Mouse (Mus musculus) hindbrain, embryonic 15.5 days (tissue): ENCODE data around the gene Pi4kb. TPM values are rescaled to one million over a fixed set of nuclear protein-coding genes. Genes with fewer than 3 reads are reported as not detected.

Experiments
- ATAC-seq: fragments of 200-750 bp; cut with Nextera tagmentation; 2 replicates; pipeline ENCODE4 v1.8.0; 2017; ENCODE audit warnings: low read depth, moderate number of reproducible peaks, moderate TSS enrichment; ENCODE audit not compliant: low FRiP score
- H3K27ac ChIP-seq: fragments of 300-500 bp; sonication (generic); replicated peaks from 2 replicates; pipeline ENCODE4 v1.5.1; 2015; ENCODE audit warnings: mild to moderate bottlenecking, inconsistent platforms
- H3K27me3 ChIP-seq: fragments of 300-500 bp; sonication (generic); 2 replicates; pipeline ENCODE4 v1.6.1; 2015; ENCODE audit warnings: control low read depth, inconsistent platforms
- H3K36me3 ChIP-seq: fragments of 300-500 bp; sonication (generic); 2 replicates; pipeline ENCODE4 v1.6.1; 2015; ENCODE audit warnings: control low read depth, inconsistent platforms
- H3K4me1 ChIP-seq: fragments of 300-500 bp; sonication (generic); replicated peaks from 2 replicates; pipeline ENCODE4 v1.6.1; 2015; ENCODE audit warnings: control low read depth, inconsistent platforms
- H3K4me2 ChIP-seq: fragments of 300-500 bp; sonication (generic); 2 replicates; pipeline ENCODE4 v1.6.1; 2015; ENCODE audit warnings: moderate library complexity, mild to moderate bottlenecking, inconsistent platforms
- H3K4me3 ChIP-seq: fragments of 300-500 bp; sonication (generic); 2 replicates; pipeline ENCODE4 v1.5.1; 2015; ENCODE audit warnings: mild to moderate bottlenecking, inconsistent platforms
- H3K9ac ChIP-seq: fragments of 300-500 bp; sonication (generic); 2 replicates; pipeline ENCODE4 v1.6.1; 2015; ENCODE audit warnings: inconsistent platforms
- H3K9me3 ChIP-seq: fragments of 300-500 bp; sonication (generic); 2 replicates; pipeline ENCODE4 v1.6.1; 2016; ENCODE audit warnings: control low read depth, inconsistent platforms
- WGBS: fragments of 180-500 bp; shearing (Covaris S2); methylation state at CpG from one replicate; pipeline ENCODE4 v1.1.7; 2015; 5-methylcytosine and 5-hydroxymethylcytosine counted together
- polyA plus RNA-seq: library from polyadenylated mRNA; unstranded; fragments of >200 nt; fragmentation: Nextera tagmentation; extraction: Ambion mirVana; gene quantifications from 2 replicates; pipeline ENCODE4 v1.2.1, GENCODE M21; 2015

Gene Pi4kb
- polyA plus RNA-seq, 1 experiment from 2014 or later: 27.3 TPM

DNA sequence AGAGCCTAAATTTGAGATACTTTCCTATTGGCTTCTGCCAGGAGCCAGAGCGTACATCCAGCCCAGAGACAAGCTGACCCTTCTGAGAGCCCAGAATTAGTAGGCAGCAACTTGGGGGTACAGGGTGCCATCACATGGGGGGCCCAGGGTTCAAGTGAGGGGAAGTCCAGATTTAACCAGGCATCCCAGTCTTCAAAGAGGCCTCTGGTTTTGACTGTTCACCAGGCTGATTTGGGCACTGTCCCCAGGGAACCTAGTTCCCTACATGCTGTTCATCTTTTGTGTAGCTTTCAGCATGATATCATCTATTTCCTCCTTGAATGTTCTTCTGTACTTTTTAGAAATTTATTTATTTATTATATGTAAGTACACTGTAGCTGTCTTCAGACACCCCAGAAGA lies 9.5 kb upstream of the Pi4kb start:
- WGBS: 97% methylated on average over 1 of the region's 1 CpGs
- Histone ChIP-seq H3K36me3 (no peaks in the 10 kb centered on the region), H3K4me2 (no peak overlapping the region), H3K4me3 (no peak overlapping the region), H3K27ac (no peak overlapping the region), H3K9me3 (no peaks in the 10 kb centered on the region), H3K4me1 (no peaks in the 10 kb centered on the region), H3K27me3 (no peaks in the 10 kb centered on the region), H3K9ac (no peak overlapping the region)
- no peak for ATAC-seq

DNA sequence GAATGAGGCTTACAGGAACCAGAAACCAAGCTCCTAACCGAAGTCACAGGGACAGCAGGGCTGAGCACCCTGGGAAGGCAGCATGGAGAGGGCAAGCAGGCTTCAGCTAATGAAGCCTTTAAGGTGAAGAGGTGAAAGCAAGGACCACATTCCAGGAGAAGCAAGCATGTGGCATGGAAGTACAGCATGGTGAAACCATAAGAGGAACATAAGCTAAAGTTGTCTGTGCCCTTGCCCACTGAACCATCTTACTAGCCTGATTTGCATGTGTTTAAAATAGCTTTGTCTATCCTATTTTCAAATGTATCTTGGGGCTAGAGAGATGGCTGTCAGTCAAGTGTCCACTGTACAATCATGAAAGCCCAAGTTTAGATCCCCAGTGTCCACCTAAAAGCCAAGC lies 8.7 kb upstream of the Pi4kb start:
- Histone ChIP-seq H3K4me2 (no peak overlapping the region), H3K36me3 (no peaks in the 10 kb centered on the region), H3K4me1 (no peaks in the 10 kb centered on the region), H3K27ac (no peak overlapping the region), H3K4me3 (no peak overlapping the region), H3K27me3 (no peaks in the 10 kb centered on the region), H3K9ac (no peak overlapping the region), H3K9me3 (no peaks in the 10 kb centered on the region)
- ATAC-seq: no peak
- 71% methylated on average over 1 of the region's 1 CpGs for WGBS

GRCm38 (mm10) chr3:94972552-94972951 lies 2.0 kb upstream of the Pi4kb start:
- Histone ChIP-seq H3K27ac (no peak overlapping the region), H3K27me3 (no peaks in the 10 kb centered on the region), H3K4me3 (no peak overlapping the region), H3K9me3 (no peaks in the 10 kb centered on the region), H3K36me3 (no peaks in the 10 kb centered on the region), H3K9ac (no peak overlapping the region), H3K4me1 (peaks cover 25% of the 10 kb centered on the region), H3K4me2 (no peak overlapping the region)
- 92% methylated on average over 3 of the region's 3 CpGs for WGBS
- no peak for ATAC-seq

DNA sequence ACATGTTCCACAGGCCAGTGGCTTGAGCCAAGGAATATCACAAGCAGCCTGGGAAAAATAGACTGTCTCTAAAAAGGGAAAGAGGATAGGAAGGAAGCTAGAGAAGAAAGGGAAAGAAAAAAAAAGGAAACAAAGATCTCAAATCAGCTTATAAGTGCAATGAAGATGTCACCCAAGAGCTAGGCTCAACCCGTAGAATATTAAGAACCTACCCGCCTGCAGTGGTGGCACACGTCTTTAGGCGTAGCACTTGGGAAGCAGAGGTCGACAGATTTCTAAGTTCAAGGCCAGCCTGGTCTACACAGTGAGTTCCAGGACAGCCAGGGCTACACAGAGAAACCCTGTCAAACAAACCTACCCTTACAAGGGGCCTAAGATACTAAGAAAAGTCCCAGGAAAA lies 911 bp upstream of the Pi4kb start:
- Histone ChIP-seq H3K4me3 (peak overlapping the region; percentile 88; the same call in 1 of the 2 replicates), H3K9me3 (no peaks in the 10 kb centered on the region), H3K27ac (no peak overlapping the region), H3K4me1 (peaks cover 25% of the 10 kb centered on the region), H3K9ac (no peak overlapping the region), H3K4me2 (peak overlapping the region; percentile 78), H3K36me3 (no peaks in the 10 kb centered on the region), H3K27me3 (no peaks in the 10 kb centered on the region)
- no peak for ATAC-seq
- WGBS: 85% methylated on average over 5 of the region's 5 CpGs

DNA sequence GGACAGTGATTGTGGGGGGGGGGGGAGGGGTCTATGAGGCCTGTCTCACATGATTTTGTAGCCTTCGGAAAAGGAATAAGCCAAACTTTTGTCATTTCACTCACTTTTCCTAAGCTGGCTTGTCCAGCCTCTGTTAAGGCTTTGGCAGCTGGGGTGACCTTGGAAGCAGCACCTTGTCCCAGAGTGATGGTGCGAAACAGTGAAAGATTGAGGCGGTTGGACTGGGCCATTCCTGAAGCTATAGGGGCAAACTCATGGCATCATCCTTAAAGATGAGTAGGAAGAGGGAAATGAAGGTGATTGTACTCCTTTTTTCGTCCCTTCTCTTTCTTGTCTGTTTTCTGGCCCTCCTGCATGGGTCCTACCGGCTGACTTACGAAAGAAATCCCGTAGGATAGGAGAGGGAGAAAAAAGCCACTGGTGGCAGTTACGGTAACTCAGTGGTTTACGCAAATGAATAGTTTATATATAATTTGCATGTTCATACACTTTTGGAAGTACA lies 454 bp upstream of the Pi4kb start:
- H3K4me2 ChIP-seq: peak overlapping the region; percentile 78
- peak overlapping the region; percentile 39 for H3K9ac ChIP-seq
- no peaks in the 10 kb centered on the region for H3K9me3 ChIP-seq
- 0 out of 2 replicates have a peak overlapping the region, but pooled peaks have one; percentile 48 for H3K27ac ChIP-seq
- WGBS: 22% methylated on average over 9 of the region's 9 CpGs
- H3K27me3 ChIP-seq: no peaks in the 10 kb centered on the region
- 0 out of 2 replicates have a peak, but pooled peaks cover 2% of the 10 kb centered on the region for H3K36me3 ChIP-seq
- H3K4me3 ChIP-seq: peak overlapping the region; percentile 88
- peak; percentile 54 for ATAC-seq
- H3K4me1 ChIP-seq: peaks cover 25% of the 10 kb centered on the region

DNA sequence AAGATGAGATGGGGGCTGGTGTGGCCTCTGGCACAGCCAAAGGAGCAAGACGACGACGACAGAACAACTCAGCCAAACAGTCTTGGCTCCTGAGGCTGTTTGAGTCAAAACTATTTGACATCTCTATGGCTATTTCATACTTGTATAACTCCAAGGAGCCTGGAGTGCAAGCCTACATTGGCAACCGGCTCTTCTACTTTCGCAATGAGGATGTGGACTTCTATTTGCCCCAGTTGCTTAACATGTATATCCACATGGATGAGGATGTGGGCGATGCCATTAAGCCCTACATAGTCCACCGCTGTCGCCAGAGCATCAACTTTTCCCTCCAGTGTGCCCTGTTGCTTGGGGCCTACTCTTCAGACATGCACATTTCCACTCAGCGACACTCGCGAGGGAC lies 9.8 kb downstream of the Pi4kb start:
- no peaks in the 10 kb centered on the region for H3K27me3 ChIP-seq
- H3K4me3 ChIP-seq: no peak overlapping the region
- H3K4me1 ChIP-seq: 0 out of 2 replicates have a peak, but pooled peaks cover 4% of the 10 kb centered on the region
- WGBS: 95% methylated on average over 11 of the region's 11 CpGs
- no peaks in the 10 kb centered on the region for H3K9me3 ChIP-seq
- peaks cover 27% of the 10 kb centered on the region; the same call in 1 of the 2 replicates for H3K36me3 ChIP-seq
- no peak overlapping the region for H3K4me2 ChIP-seq
- no peak overlapping the region for H3K9ac ChIP-seq
- ATAC-seq: no peak
- H3K27ac ChIP-seq: no peak overlapping the region

GRCm38 (mm10) chr3:94985513-94985912 lies 11.0 kb downstream of the Pi4kb start:
- H3K9ac ChIP-seq: no peak overlapping the region
- H3K4me3 ChIP-seq: no peak overlapping the region
- H3K4me1 ChIP-seq: 0 out of 2 replicates have a peak, but pooled peaks cover 4% of the 10 kb centered on the region
- no peak overlapping the region for H3K27ac ChIP-seq
- H3K36me3 ChIP-seq: peaks cover 26% of the 10 kb centered on the region; the same call in 1 of the 2 replicates
- no peaks in the 10 kb centered on the region for H3K27me3 ChIP-seq
- ATAC-seq: no peak
- WGBS: 93% methylated on average over 2 of the region's 2 CpGs
- no peak overlapping the region for H3K4me2 ChIP-seq
- H3K9me3 ChIP-seq: no peaks in the 10 kb centered on the region

DNA sequence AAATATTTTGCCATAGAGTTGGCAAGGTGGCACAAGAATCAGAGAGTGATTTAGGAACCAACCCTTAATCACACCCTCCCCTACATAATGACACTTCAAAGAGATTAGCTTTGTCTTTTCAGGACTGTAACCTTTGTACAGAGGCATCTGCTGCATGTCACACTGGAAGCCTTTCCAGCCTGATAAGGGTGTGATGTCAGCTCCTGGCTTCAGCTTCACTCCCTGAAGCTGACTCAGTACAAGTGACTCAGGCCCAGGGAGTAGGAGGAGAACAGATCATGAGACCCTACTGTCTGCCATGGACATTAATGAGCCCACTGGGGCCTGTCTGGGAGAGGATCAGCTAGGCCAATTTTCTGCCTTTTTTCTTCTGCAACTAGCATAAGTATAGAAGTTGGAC lies 13.0 kb downstream of the Pi4kb start:
- Histone ChIP-seq H3K27me3 (no peaks in the 10 kb centered on the region), H3K27ac (no peak overlapping the region), H3K36me3 (peaks cover 20% of the 10 kb centered on the region; the same call in 1 of the 2 replicates), H3K4me3 (no peak overlapping the region), H3K9me3 (no peaks in the 10 kb centered on the region), H3K4me1 (0 out of 2 replicates have a peak, but pooled peaks cover 4% of the 10 kb centered on the region), H3K9ac (no peak overlapping the region), H3K4me2 (no peak overlapping the region)
- no peak for ATAC-seq

DNA sequence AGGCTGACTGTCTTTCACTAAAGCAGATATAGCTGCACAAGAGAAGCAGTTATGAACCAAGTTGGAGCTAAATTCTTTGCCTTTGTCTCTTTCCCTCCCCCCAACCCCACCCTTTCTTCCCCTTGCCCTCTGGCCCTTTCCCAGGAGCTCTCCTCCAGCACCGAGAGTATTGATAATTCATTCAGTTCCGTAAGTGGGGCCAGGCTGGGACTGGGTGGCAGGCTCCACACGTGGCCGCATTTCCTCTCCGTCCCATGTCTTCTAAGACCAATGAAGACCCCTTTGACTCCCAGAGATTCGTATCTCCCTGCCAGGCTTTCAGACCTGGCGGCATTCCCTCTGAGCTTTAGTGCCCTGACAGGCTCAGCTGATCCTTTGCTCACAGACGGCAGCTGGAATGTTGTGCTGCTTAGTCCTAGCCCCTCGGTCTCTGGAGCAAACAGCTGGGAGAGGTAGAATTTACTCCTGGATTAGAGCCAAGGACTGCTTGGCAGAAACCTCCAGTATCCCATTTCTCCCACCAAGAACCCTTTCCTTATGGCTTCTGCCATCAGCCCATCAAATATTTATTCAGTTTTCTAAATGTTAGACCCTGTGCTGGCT lies 14.7 kb downstream of the Pi4kb start:
- no peak overlapping the region for H3K4me3 ChIP-seq
- H3K27me3 ChIP-seq: no peaks in the 10 kb centered on the region
- no peak overlapping the region for H3K9ac ChIP-seq
- 0 out of 2 replicates have a peak, but pooled peaks cover 4% of the 10 kb centered on the region for H3K4me1 ChIP-seq
- H3K4me2 ChIP-seq: no peak overlapping the region
- H3K9me3 ChIP-seq: no peaks in the 10 kb centered on the region
- WGBS: 45% methylated on average over 9 of the region's 9 CpGs
- H3K27ac ChIP-seq: no peak overlapping the region
- H3K36me3 ChIP-seq: peaks cover 22% of the 10 kb centered on the region
- ATAC-seq: no peak

- H3K4me3 ChIP-seq: no peak overlapping the region
- H3K27ac ChIP-seq: no peak overlapping the region
- 38% methylated on average over 2 of the region's 2 CpGs for WGBS
- H3K4me1 ChIP-seq: no peaks in the 10 kb centered on the region
- ATAC-seq: no peak
- no peaks in the 10 kb centered on the region for H3K27me3 ChIP-seq
- H3K9me3 ChIP-seq: no peaks in the 10 kb centered on the region
- H3K9ac ChIP-seq: no peak overlapping the region
- no peak overlapping the region for H3K4me2 ChIP-seq
- H3K36me3 ChIP-seq: peaks cover 73% of the 10 kb centered on the region
Measured at GRCm38 (mm10) chr3:94996946-94997345, 22.4 kb downstream of the Pi4kb start.

DNA sequence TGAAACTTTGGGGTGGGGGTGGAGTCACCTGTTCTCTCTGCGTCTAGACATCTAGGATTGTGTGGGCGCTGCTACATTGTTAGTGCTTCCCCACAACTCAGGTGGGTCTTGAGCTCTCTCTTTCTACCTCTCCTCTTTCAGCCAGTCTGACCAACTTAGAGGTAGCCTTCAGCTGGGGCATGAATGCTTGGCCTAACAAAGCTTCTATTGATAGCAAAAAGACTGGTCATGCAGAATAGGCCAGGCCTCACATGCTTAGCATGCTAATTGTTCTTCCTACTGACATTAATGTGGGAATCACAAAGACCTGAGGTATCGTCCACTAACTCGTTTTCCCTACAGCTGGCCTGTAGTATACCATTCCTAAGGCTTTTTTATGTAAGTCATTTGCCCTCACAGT lies 28.0 kb downstream of the Pi4kb start:
- Histone ChIP-seq H3K4me1 (no peaks in the 10 kb centered on the region), H3K27ac (peak overlapping the region; percentile 55; the same call in 1 of the 2 replicates), H3K9ac (no peak overlapping the region), H3K36me3 (peaks cover 76% of the 10 kb centered on the region), H3K4me2 (no peak overlapping the region), H3K4me3 (no peak overlapping the region), H3K27me3 (no peaks in the 10 kb centered on the region), H3K9me3 (no peaks in the 10 kb centered on the region)
- peak; percentile 27; the same call in 1 of the 2 replicates for ATAC-seq
- 52% methylated on average over 4 of the region's 4 CpGs for WGBS

DNA sequence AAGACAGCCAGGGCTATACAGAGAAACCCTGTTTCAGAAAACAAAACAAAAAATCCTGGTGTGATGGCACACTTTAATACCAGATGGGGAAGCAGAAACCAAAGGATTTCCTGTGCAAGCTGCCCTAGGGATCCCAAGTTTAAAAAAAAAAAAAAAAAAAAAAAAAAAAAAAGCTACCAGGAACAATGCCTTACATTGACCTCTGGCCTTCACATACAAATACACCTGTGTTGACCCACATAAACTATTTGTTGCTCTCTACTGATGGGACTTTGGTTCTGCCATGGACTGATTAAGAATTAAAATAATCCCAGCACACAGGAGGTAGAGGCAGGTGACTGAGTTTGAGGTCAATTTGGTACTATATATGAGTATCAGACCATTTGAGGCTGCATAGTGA lies 28.7 kb downstream of the Pi4kb start:
- Histone ChIP-seq H3K9me3 (no peaks in the 10 kb centered on the region), H3K36me3 (peaks cover 76% of the 10 kb centered on the region), H3K4me3 (no peak overlapping the region)

DNA sequence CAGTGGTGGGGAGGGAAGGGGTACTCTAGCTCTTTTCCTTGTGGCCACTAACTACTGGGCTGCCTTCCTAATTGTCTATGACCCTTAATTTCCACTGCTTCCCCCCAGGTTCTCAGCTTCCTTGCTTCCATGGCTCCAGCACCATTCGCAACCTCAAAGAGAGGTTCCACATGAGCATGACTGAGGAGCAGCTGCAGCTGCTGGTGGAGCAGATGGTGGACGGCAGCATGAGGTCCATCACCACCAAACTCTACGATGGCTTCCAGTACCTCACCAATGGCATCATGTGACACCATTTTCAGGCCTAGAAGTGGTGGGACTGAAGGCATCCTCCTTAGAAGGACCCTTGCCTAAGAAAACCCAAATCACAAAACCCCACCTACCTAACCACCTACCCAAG lies 31.1 kb downstream of the Pi4kb start:
- no peak overlapping the region for H3K4me2 ChIP-seq
- no peak overlapping the region for H3K4me3 ChIP-seq
- H3K9ac ChIP-seq: no peak overlapping the region
- H3K9me3 ChIP-seq: no peaks in the 10 kb centered on the region
- peaks cover 78% of the 10 kb centered on the region for H3K36me3 ChIP-seq
- ATAC-seq: no peak
- no peaks in the 10 kb centered on the region for H3K27me3 ChIP-seq
- no peaks in the 10 kb centered on the region for H3K4me1 ChIP-seq
- no peak overlapping the region for H3K27ac ChIP-seq
- WGBS: 86% methylated on average over 3 of the region's 3 CpGs

More for the DNA sequence above, 28.7 kb downstream of the Pi4kb start:
- Histone ChIP-seq H3K27me3 (no peaks in the 10 kb centered on the region), H3K27ac (no peak overlapping the region; the same call in 1 of the 2 replicates), H3K4me2 (no peak overlapping the region), H3K9ac (no peak overlapping the region), H3K4me1 (no peaks in the 10 kb centered on the region)
- no peak for ATAC-seq
